Mouse (Mus musculus): ENCODE results near the gene Dennd2d.

The Dennd2d gene

GRCm38 (mm10) chr3:106496045-106496721, 14.0 kb downstream of the Dennd2d start:
- no peak for DNase-seq (ENCODE audit: low read depth, low spot score)

GRCm38 (mm10) chr3:106496996-106497395, 14.8 kb downstream of the Dennd2d start:
- DNase-seq (ENCODE audit: low read depth, low spot score): no peak

DNA sequence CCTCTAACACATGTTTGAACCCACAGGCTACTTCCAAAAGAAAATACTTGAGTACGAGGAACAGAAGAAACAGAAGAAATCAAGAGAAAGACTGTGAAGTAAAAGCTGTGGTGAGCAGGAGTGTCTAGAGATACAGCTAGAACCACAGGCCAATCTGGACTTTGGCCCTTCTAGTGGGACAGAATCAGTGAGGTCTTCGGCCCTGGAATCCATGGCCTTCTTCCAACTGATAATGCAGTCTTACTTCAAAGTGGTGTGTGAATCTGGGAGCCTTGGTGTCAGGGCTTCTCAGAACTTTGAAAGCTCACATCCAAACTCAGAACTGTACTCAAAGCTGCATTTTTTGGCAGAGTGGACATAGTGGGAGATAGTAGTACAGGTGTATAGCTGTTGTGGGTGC, 18.3 kb downstream of the Dennd2d start:
- no peak for DNase-seq (ENCODE audit: low read depth, low spot score)

GRCm38 (mm10) chr3:106502892-106503291, 20.7 kb downstream of the Dennd2d start:
- DNase-seq (ENCODE audit: low read depth, low spot score): no peak

GRCm38 (mm10) chr3:106510669-106511068, 28.5 kb downstream of the Dennd2d start:
- no peak for DNase-seq (ENCODE audit: low read depth, low spot score)

- no peak for DNase-seq (ENCODE audit: low read depth, low spot score)
Measured at GRCm38 (mm10) chr3:106515016-106515415, 32.8 kb downstream of the Dennd2d start.

DNA sequence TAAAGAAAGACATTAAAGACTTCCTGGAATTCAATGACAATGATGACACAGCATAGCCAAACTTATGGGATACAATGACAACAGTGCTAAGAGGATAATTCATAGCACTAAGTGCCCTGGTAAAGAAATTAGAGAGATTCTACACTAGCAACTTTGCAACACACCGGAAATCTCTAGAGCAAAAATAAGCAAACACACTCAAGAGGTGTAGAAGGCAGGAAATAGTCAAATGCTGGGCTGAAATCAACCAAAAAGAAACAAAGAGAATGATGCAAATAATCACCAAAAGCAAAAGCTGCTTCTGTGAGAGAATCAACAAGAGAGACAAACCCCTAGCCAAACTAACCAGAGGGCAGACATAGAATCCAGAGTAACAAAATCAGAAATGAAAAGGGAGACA, 40.5 kb downstream of the Dennd2d start:
- DNase-seq (ENCODE audit: low read depth, low spot score): no peak

DNA sequence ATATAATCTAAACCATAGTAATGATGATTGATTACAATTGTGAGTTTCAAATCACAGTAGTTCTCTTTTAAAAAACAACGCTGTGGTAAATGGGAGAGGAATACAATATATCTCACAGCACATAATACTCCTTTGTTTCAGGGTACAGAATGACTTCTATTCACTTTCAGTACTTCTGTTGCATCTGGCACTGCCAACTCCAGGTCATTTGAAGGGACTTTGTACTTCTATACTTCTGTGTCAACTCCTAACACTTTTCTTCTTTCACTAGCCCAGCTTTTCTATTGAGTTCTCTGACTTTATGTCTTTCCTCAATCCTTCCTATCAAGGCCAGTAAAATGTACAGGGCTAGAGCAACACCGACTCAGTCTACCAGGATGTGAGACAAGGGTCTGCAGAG, 44.2 kb downstream of the Dennd2d start:
- no peak for DNase-seq (ENCODE audit: low read depth, low spot score)

DNA sequence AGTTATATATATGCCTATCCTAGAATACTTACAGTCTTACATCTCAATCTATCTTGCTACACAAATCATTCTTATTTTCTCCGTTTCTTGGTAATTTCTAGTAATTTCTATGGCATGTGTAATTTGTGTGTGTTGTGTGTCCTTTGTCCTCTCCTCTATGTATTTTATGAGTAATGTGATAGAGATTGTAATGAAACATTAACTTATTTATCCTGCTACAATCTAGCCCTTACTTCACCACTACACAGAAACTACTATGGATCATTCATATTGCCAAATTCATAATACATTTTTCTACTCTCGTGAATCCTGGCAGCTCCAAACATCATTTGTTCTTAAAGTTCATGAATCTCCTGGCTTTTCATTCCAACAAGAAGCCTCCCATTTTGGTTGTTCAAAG, 45.8 kb downstream of the Dennd2d start:
- no peak for DNase-seq (ENCODE audit: low read depth, low spot score)

DNA sequence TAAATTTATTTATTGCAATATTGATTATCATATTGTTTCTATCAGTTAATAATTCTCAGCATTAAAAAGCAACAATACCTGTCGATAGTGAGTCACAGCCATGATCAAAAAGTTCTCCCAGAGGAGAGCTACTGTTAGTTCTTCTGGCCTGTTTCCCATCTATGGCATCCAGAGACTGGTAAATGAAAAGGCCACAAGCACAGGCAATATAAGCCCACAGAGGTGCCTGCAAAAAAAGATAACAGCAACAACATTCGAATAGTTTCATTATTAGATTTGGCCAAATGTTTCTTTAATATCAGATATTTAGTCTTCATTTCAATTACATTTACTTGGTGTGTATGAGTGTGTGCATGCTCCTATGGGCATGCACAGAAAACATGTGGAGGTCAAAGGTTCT, 51.1 kb downstream of the Dennd2d start:
- DNase-seq (ENCODE audit: low read depth, low spot score): no peak

- no peak for DNase-seq (ENCODE audit: low read depth, low spot score)
Measured at GRCm38 (mm10) chr3:106544721-106545316, 62.6 kb downstream of the Dennd2d start.

- peak; percentile 98 for DNase-seq (ENCODE audit: low read depth, low spot score)
Measured at GRCm38 (mm10) chr3:106547171-106547923, 65.1 kb downstream of the Dennd2d start, which contains the start of the genes Dram2 and Cept1. Dram2 (plus strand) TSS chr3:106547798. Cept1 (minus strand) TSS chr3:106547802.

GRCm38 (mm10) chr3:106547924-106548539, 65.8 kb downstream of the Dennd2d start:
- DNase-seq (ENCODE audit: low read depth, low spot score): peak; percentile 79

- DNase-seq (ENCODE audit: low read depth, low spot score): no peak
Measured at GRCm38 (mm10) chr3:106548971-106549370, 66.8 kb downstream of the Dennd2d start.

Measured in R1 (cell line).